Mouse (Mus musculus) pancreas, adult 10 weeks (tissue): ENCODE data around the gene Slc6a8. TPM values are rescaled to one million over a fixed set of nuclear protein-coding genes. Genes with fewer than 3 reads are reported as not detected.

Source experiments
- polyA plus RNA-seq: library from polyadenylated mRNA; stranded (reverse); fragments of 350-450 nt; fragmentation: Illumina TruSeq; extraction: RNeasy Lipid Tissue Mini Kit (QIAGEN cat#74804); gene quantifications from one replicate; pipeline ENCODE4 v1.2.3, GENCODE M21; 2015; ENCODE audit warnings: low read depth, low replicate concordance; ENCODE audit not compliant: insufficient read depth

Slc6a8 gene
- 7.3 TPM for polyA plus RNA-seq

GRCm38 (mm10) chrX:73672879-73673618, at the start of gene Slc6a8:
Slc6a8 (plus strand) TSS chrX:73673150.

GRCm38 (mm10) chrX:73639255-73639675, 33.7 kb upstream of the Slc6a8 start, which contains the start of gene Dusp9:
Dusp9 (plus strand) TSS chrX:73639419.

GRCm38 (mm10) chrX:73659575-73660283, 13.2 kb upstream of the Slc6a8 start, which contains the start of gene Pnck:
Pnck (minus strand) TSS chrX:73660117.

GRCm38 (mm10) chrX:73716109-73716661, 43.2 kb downstream of the Slc6a8 start, which contains the start of the genes Bcap31 and Abcd1:
Bcap31 (minus strand) TSS chrX:73716175.
Abcd1 (plus strand) TSS chrX:73716597.

Other genes with a start within 250 kb of the Slc6a8 start
- not detected for gene Trex2, start 237.8 kb upstream of the Slc6a8 start, polyA plus RNA-seq
- 18.6 TPM for gene Haus7, start 214.1 kb upstream of the Slc6a8 start, polyA plus RNA-seq
- 134 TPM for gene Bgn, start 189.5 kb upstream of the Slc6a8 start, polyA plus RNA-seq
- not detected for gene Atp2b3, start 170.1 kb upstream of the Slc6a8 start, polyA plus RNA-seq
- not detected for gene Dusp9, start 33.7 kb upstream of the Slc6a8 start, polyA plus RNA-seq
- 3.2 TPM for gene Pnck, start 13.0 kb upstream of the Slc6a8 start, polyA plus RNA-seq
- 29.2 TPM for gene Bcap31, start 43.0 kb downstream of the Slc6a8 start, polyA plus RNA-seq
- 6.1 TPM for gene Abcd1, start 43.4 kb downstream of the Slc6a8 start, polyA plus RNA-seq
- gene Plxnb3, start 83.9 kb downstream of the Slc6a8 start, polyA plus RNA-seq: 0.96 TPM
- gene Srpk3, start 101.3 kb downstream of the Slc6a8 start, polyA plus RNA-seq: not detected
- 31.6 TPM for gene Idh3g, start 113.7 kb downstream of the Slc6a8 start, polyA plus RNA-seq
- gene Ssr4, start 113.9 kb downstream of the Slc6a8 start, polyA plus RNA-seq: 212 TPM
- gene Pdzd4, start 151.8 kb downstream of the Slc6a8 start, polyA plus RNA-seq: 1.7 TPM
- gene Avpr2, start 219.0 kb downstream of the Slc6a8 start, polyA plus RNA-seq: not detected
- 6.2 TPM for gene L1cam, start 223.0 kb downstream of the Slc6a8 start, polyA plus RNA-seq
- 2.6 TPM for gene Arhgap4, start 248.7 kb downstream of the Slc6a8 start, polyA plus RNA-seq
- 27.9 TPM for gene Naa10, start 248.8 kb downstream of the Slc6a8 start, polyA plus RNA-seq